Mouse (Mus musculus): ENCODE results near the gene Zbtb8os. TPM values are rescaled to one million over a fixed set of nuclear protein-coding genes. Genes with fewer than 3 reads are reported as not detected.

Gene Zbtb8os
- polyA plus RNA-seq, 1 experiment from 2014 or later = 51.4 TPM

- H3K27me3 ChIP-seq (replicated peaks) = no peaks in the 10 kb centered on the region
- no peak for ATAC-seq (ENCODE audit: insufficient read depth, low FRiP score, low read depth)
- 0 out of 2 replicates have a peak, but pooled peaks cover 4% of the 10 kb centered on the region for H3K4me1 ChIP-seq
- H3K36me3 ChIP-seq = no peaks in the 10 kb centered on the region
- WGBS = 69% methylated on average over 3 of the region's 3 CpGs
- H3K9me3 ChIP-seq = no peaks in the 10 kb centered on the region
- H3K4me3 ChIP-seq (replicated peaks) = no peak overlapping the region
- H3K9ac ChIP-seq = no peak overlapping the region
- no peak overlapping the region for H3K27ac ChIP-seq
- H3K4me2 ChIP-seq = no peak overlapping the region
These were observed 44.3 kb downstream of the Zbtb8os start for GRCm38 (mm10) chr4:129379805-129380204.

GRCm38 (mm10) chr4:129381148-129381547 lies 45.7 kb downstream of the Zbtb8os start:
- H3K4me1 ChIP-seq = 0 out of 2 replicates have a peak, but pooled peaks cover 4% of the 10 kb centered on the region
- no peaks in the 10 kb centered on the region for H3K36me3 ChIP-seq
- 74% methylated on average over 8 of the region's 8 CpGs for WGBS
- ATAC-seq (ENCODE audit: insufficient read depth, low FRiP score, low read depth) = no peak
- no peak overlapping the region for H3K4me2 ChIP-seq
- H3K27ac ChIP-seq = no peak overlapping the region
- H3K9me3 ChIP-seq = no peaks in the 10 kb centered on the region
- H3K27me3 ChIP-seq (replicated peaks) = no peaks in the 10 kb centered on the region
- no peak overlapping the region for H3K9ac ChIP-seq
- H3K4me3 ChIP-seq (replicated peaks) = no peak overlapping the region

- Histone ChIP-seq H3K36me3 (no peaks in the 10 kb centered on the region), H3K9ac (no peak overlapping the region), H3K9me3 (no peaks in the 10 kb centered on the region), H3K4me1 (0 out of 2 replicates have a peak, but pooled peaks cover 4% of the 10 kb centered on the region), H3K27ac (no peak overlapping the region), H3K4me3 (replicated peaks) (no peak overlapping the region), H3K27me3 (replicated peaks) (no peaks in the 10 kb centered on the region), H3K4me2 (no peak overlapping the region)
- 94% methylated on average over 9 of the region's 9 CpGs for WGBS
- ATAC-seq (ENCODE audit: insufficient read depth, low FRiP score, low read depth) = no peak
These were observed 46.5 kb downstream of the Zbtb8os start for GRCm38 (mm10) chr4:129382029-129382428.

GRCm38 (mm10) chr4:129382488-129382887 lies 47.0 kb downstream of the Zbtb8os start:
- H3K9me3 ChIP-seq = no peaks in the 10 kb centered on the region
- H3K4me1 ChIP-seq = 0 out of 2 replicates have a peak, but pooled peaks cover 4% of the 10 kb centered on the region
- 89% methylated on average over 2 of the region's 2 CpGs for WGBS
- H3K27me3 ChIP-seq (replicated peaks) = no peaks in the 10 kb centered on the region
- no peak for ATAC-seq (ENCODE audit: insufficient read depth, low FRiP score, low read depth)
- H3K4me3 ChIP-seq (replicated peaks) = no peak overlapping the region
- H3K4me2 ChIP-seq = no peak overlapping the region
- H3K9ac ChIP-seq = no peak overlapping the region
- H3K27ac ChIP-seq = 0 out of 2 replicates have a peak overlapping the region, but pooled peaks have one; percentile 11
- no peaks in the 10 kb centered on the region for H3K36me3 ChIP-seq

GRCm38 (mm10) chr4:129383586-129383985 lies 48.1 kb downstream of the Zbtb8os start:
- H3K27me3 ChIP-seq (replicated peaks) = no peaks in the 10 kb centered on the region
- H3K36me3 ChIP-seq = no peaks in the 10 kb centered on the region
- ATAC-seq (ENCODE audit: insufficient read depth, low FRiP score, low read depth) = no peak
- no peak overlapping the region for H3K9ac ChIP-seq
- 88% methylated on average over 3 of the region's 3 CpGs for WGBS
- no peak overlapping the region for H3K4me2 ChIP-seq
- no peak overlapping the region for H3K27ac ChIP-seq
- 0 out of 2 replicates have a peak, but pooled peaks cover 4% of the 10 kb centered on the region for H3K4me1 ChIP-seq
- no peaks in the 10 kb centered on the region for H3K9me3 ChIP-seq
- no peak overlapping the region for H3K4me3 ChIP-seq (replicated peaks)

GRCm38 (mm10) chr4:129384440-129384839 lies 48.9 kb downstream of the Zbtb8os start:
- peak overlapping the region; percentile 79 for H3K27ac ChIP-seq
- H3K4me3 ChIP-seq (replicated peaks) = no peak overlapping the region
- ATAC-seq (ENCODE audit: insufficient read depth, low FRiP score, low read depth) = peak; percentile 78
- H3K4me1 ChIP-seq = 0 out of 2 replicates have a peak, but pooled peaks cover 4% of the 10 kb centered on the region
- H3K9me3 ChIP-seq = no peaks in the 10 kb centered on the region
- no peak overlapping the region for H3K9ac ChIP-seq
- H3K27me3 ChIP-seq (replicated peaks) = no peaks in the 10 kb centered on the region
- 10% methylated on average over 6 of the region's 6 CpGs for WGBS
- H3K36me3 ChIP-seq = no peaks in the 10 kb centered on the region
- H3K4me2 ChIP-seq = no peak overlapping the region

GRCm38 (mm10) chr4:129385685-129386084 lies 50.2 kb downstream of the Zbtb8os start:
- Histone ChIP-seq H3K4me2 (no peak overlapping the region), H3K27ac (no peak overlapping the region; the same call in 1 of the 2 replicates), H3K9me3 (no peaks in the 10 kb centered on the region), H3K4me3 (replicated peaks) (no peak overlapping the region), H3K9ac (no peak overlapping the region), H3K36me3 (no peaks in the 10 kb centered on the region), H3K27me3 (replicated peaks) (no peaks in the 10 kb centered on the region), H3K4me1 (0 out of 2 replicates have a peak, but pooled peaks cover 4% of the 10 kb centered on the region)
- no peak for ATAC-seq (ENCODE audit: insufficient read depth, low FRiP score, low read depth)
- 78% methylated on average over 11 of the region's 11 CpGs for WGBS

- H3K9me3 ChIP-seq = no peaks in the 10 kb centered on the region
- H3K4me1 ChIP-seq = 0 out of 2 replicates have a peak, but pooled peaks cover 4% of the 10 kb centered on the region
- no peak; the same call in 1 of the 2 replicates for ATAC-seq (ENCODE audit: insufficient read depth, low FRiP score, low read depth)
- no peak overlapping the region for H3K4me2 ChIP-seq
- H3K4me3 ChIP-seq (replicated peaks) = no peak overlapping the region
- no peaks in the 10 kb centered on the region for H3K27me3 ChIP-seq (replicated peaks)
- H3K27ac ChIP-seq = no peak overlapping the region
- H3K36me3 ChIP-seq = no peaks in the 10 kb centered on the region
- no peak overlapping the region for H3K9ac ChIP-seq
- WGBS = 86% methylated on average over 8 of the region's 8 CpGs
These were observed 50.9 kb downstream of the Zbtb8os start for GRCm38 (mm10) chr4:129386269-129386946.

GRCm38 (mm10) chr4:129386989-129387388 lies 51.5 kb downstream of the Zbtb8os start:
- 0 out of 2 replicates have a peak, but pooled peaks cover 4% of the 10 kb centered on the region for H3K4me1 ChIP-seq
- no peak for ATAC-seq (ENCODE audit: insufficient read depth, low FRiP score, low read depth)
- H3K9me3 ChIP-seq = no peaks in the 10 kb centered on the region
- no peaks in the 10 kb centered on the region for H3K27me3 ChIP-seq (replicated peaks)
- no peak overlapping the region for H3K27ac ChIP-seq
- H3K4me2 ChIP-seq = no peak overlapping the region
- H3K36me3 ChIP-seq = no peaks in the 10 kb centered on the region
- no peak overlapping the region for H3K4me3 ChIP-seq (replicated peaks)
- WGBS = 69% methylated on average over 2 of the region's 2 CpGs
- H3K9ac ChIP-seq = no peak overlapping the region

GRCm38 (mm10) chr4:129388404-129388803 lies 52.9 kb downstream of the Zbtb8os start:
- Histone ChIP-seq H3K27me3 (replicated peaks) (no peaks in the 10 kb centered on the region), H3K4me3 (replicated peaks) (no peak overlapping the region), H3K4me1 (0 out of 2 replicates have a peak, but pooled peaks cover 4% of the 10 kb centered on the region), H3K36me3 (no peaks in the 10 kb centered on the region), H3K9ac (no peak overlapping the region), H3K4me2 (no peak overlapping the region), H3K9me3 (no peaks in the 10 kb centered on the region), H3K27ac (no peak overlapping the region)
- WGBS = 84% methylated on average over 5 of the region's 5 CpGs
- ATAC-seq (ENCODE audit: insufficient read depth, low FRiP score, low read depth) = no peak

GRCm38 (mm10) chr4:129390216-129390743 lies 54.8 kb downstream of the Zbtb8os start:
- no peak overlapping the region for H3K4me3 ChIP-seq (replicated peaks)
- no peak overlapping the region for H3K9ac ChIP-seq
- no peaks in the 10 kb centered on the region for H3K27me3 ChIP-seq (replicated peaks)
- no peak overlapping the region for H3K27ac ChIP-seq
- ATAC-seq (ENCODE audit: insufficient read depth, low FRiP score, low read depth) = no peak
- no peaks in the 10 kb centered on the region for H3K36me3 ChIP-seq
- H3K4me1 ChIP-seq = peaks cover 4% of the 10 kb centered on the region; the same call in 1 of the 2 replicates
- H3K4me2 ChIP-seq = no peak overlapping the region
- WGBS = 76% methylated on average over 14 of the region's 14 CpGs
- H3K9me3 ChIP-seq = no peaks in the 10 kb centered on the region

GRCm38 (mm10) chr4:129390936-129391557 lies 55.6 kb downstream of the Zbtb8os start:
- Histone ChIP-seq H3K4me2 (no peak overlapping the region), H3K4me1 (peaks cover 4% of the 10 kb centered on the region; the same call in 1 of the 2 replicates), H3K9ac (no peak overlapping the region), H3K4me3 (replicated peaks) (no peak overlapping the region), H3K27ac (no peak overlapping the region), H3K27me3 (replicated peaks) (no peaks in the 10 kb centered on the region), H3K9me3 (no peaks in the 10 kb centered on the region), H3K36me3 (no peaks in the 10 kb centered on the region)
- 66% methylated on average over 7 of the region's 7 CpGs for WGBS
- ATAC-seq (ENCODE audit: insufficient read depth, low FRiP score, low read depth) = no peak

Data from stomach, embryonic 15.5 days (tissue).